Mouse (Mus musculus): Measurements from ENCODE around the gene Sema5b. TPM values are rescaled to one million over a fixed set of nuclear protein-coding genes. Genes with fewer than 3 reads are reported as not detected.
A peak's percentile ranks its signal among the peaks of the same experiment; 100 is the strongest.

The Sema5b gene
- total RNA-seq, 2 experiments from 2014 or later, result 15.5 to 18.8 TPM

DNA sequence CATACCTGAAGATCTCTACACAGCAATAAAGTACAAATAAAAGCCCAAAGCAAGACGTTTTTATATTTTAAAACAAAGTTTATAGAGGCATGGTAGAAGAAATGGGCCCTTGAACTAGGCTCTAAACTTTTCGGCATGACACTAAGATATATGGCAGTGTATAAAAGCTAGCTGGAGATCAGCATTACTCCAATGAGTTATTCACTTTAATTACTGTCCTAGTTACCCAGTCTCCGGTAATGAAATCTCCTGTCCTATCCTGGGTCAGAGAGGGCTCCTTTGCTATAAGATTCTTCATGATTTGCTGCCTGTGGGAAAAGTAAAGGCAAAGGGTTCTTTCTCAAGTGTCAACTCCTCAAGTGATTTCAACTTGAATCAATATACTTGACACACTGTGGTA is 98.6 kb downstream of the Sema5b start:
- no peak for DNase-seq

DNA sequence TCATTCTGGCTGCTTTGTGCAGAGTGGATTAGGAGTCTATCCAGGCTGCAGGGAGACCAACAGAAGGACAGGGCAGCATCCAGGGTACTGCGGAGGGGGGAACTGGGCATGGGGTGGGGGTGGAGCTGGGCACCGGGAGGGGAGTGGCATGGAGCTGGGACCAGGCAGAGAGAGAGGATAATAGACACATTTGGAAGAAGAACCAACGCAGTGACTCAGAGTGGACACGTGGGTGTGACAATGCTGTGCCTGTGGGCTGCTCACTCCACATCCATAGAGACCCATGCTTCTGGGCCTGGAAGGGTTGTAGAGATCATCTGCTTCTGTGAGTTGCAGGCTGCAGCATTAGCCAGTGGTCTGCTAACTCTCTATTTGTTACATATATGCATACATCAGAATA is 107.9 kb downstream of the Sema5b start:
- DNase-seq, result no peak

- DNase-seq, result no peak
These were observed 111.3 kb downstream of the Sema5b start for GRCm38 (mm10) chr16:35652206-35652605.

DNA sequence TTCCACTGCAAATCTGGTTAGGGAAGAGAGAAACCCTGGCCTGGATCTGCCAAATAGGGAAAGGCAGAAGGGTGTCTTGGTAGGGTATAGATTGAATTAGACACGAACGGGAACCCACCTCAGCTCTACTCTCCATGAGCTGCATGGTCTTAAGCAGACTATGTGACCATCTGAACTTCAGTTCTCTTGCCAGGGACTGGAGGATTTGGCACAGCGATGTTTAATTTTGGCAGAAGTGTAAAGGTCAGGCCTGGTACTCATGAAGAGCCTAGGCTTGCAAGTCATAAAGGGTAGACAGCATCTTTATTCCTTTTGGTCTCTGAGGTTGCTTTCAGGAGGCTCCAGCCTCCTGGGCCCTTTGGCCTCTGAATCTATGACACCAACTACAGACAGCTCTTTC is 111.8 kb downstream of the Sema5b start:
- no peak for DNase-seq

- DNase-seq, result no peak
These were observed 113.0 kb downstream of the Sema5b start for GRCm38 (mm10) chr16:35653951-35654350.

GRCm38 (mm10) chr16:35660222-35660621 is 119.3 kb downstream of the Sema5b start:
- DNase-seq, result no peak

- DNase-seq, result no peak
These were observed 123.0 kb downstream of the Sema5b start for GRCm38 (mm10) chr16:35663831-35664414.

GRCm38 (mm10) chr16:35664847-35665246 is 123.9 kb downstream of the Sema5b start:
- no peak for DNase-seq

DNA sequence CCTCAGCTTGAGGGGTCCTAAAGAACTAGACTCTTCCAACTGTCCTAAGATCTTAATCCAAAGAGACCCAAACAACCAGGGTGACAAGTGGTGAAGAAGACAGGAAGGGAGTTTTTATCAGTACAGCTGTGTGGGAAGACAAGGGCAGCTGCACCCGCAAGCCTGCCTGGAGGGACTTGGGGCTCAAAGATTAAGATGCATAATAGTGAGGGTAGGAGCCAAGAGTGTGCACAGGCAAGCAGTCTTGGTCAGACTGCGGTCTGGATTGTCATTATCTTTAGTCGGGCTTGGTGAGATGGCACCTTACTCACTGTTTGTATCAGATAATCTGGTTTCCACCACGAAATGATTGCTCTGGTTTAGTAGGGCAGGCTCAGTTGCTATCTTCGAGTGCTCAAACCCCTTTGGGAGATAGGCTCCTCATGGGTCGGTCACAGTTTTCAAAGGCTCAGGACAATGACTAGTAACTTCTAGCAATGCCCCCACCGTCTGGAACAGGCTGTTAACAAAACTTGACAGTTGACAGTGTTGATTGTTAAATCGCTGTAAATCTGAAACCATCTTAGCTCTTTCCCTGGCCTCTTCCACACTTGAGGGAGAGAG is 136.7 kb downstream of the Sema5b start:
- no peak for DNase-seq

- no peak for DNase-seq
These were observed 137.5 kb downstream of the Sema5b start for GRCm38 (mm10) chr16:35678476-35678875.

GRCm38 (mm10) chr16:35681327-35682108 is 140.6 kb downstream of the Sema5b start:
- DNase-seq, result no peak

- DNase-seq, result no peak
These were observed 144.1 kb downstream of the Sema5b start for GRCm38 (mm10) chr16:35685027-35685426.

DNA sequence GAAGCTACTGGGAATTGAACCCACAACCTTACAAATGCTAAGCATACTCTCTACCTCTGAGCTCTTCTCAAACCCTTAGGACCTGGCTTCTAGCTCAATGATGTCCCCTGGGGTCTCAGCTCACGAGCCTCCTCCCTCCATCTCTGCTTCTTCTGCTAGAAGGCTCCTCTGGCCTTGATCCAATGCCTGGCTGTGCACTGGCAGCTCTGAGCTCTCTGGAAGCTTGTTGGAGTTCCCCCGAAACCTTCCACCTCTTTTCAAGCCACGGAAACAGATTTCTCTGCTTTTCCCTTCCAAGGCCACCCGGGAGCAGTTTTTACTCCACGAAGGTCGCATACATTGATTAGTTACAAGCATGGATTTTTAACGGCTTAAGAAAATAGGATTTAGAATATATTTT is 145.5 kb downstream of the Sema5b start:
- DNase-seq, result no peak

DNA sequence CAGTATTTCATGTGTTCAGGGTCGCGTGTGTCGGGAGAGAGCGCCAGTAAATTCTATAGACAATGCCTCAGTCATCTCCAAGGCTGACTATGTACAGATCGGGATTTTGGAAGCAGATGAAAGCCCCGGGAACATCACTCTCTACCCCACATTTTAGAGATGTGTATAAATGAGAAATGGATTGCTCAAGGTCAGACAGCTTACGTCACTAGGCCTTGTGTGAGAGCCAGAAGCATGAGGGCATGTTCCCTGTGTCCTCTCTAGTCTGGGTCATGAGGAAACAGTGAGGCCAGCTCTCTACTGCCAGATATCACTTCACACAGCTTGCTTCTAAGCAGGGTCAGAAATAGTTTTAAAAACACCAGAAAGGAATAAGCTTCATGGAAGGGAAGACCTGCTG is 150.7 kb downstream of the Sema5b start:
- no peak for DNase-seq

DNA sequence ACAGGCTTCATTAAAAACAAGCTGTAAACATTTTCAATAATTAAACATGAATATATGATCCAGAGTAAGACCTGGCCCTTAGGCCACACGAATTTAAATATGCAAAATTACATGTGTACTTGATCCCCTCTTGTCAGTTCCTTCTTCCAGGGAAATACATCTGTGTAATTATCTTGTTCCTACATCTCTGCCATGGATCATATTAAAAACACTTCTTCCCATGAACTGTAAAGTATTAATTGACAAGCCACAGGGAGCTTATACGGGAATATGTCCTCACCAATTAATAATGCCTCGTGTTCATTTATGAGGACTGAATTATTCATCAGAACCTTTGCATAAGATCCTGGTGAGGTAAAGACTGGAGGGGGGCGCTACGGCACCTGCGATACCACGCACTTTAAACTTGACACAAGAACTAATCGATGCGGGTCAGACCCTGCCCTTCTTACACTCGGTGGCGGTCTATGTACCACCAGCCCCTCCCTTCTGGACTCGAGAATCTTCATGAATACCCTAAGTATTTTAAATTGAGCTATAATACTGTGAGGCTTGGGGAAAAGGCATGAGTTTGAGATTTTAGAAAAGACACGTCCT is 153.4 kb downstream of the Sema5b start:
- DNase-seq, result no peak

- no peak for DNase-seq
These were observed 155.2 kb downstream of the Sema5b start for GRCm38 (mm10) chr16:35696103-35696502.

DNA sequence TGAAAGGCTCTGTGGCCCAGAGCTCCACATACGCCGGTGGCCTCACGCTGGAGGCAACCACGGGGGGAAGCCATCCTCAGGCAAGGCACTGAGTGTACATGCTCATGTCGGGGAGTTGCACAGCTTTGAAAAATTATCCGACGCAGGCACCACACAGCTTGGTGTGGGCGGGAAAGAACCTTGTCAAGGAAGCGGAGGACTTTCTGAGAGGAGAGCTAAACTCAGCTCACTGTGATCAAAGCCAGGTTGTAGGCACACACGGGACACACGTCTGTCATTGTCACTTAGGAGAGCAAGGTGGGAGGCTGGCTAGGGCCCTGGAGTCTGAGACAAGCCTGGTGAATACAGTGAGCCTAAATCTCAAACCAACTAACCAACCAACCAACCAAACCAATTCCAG is 160.9 kb downstream of the Sema5b start:
- DNase-seq, result peak; percentile 35 to 36

- DNase-seq, result no peak
These were observed 163.1 kb downstream of the Sema5b start for GRCm38 (mm10) chr16:35703763-35704679.

DNA sequence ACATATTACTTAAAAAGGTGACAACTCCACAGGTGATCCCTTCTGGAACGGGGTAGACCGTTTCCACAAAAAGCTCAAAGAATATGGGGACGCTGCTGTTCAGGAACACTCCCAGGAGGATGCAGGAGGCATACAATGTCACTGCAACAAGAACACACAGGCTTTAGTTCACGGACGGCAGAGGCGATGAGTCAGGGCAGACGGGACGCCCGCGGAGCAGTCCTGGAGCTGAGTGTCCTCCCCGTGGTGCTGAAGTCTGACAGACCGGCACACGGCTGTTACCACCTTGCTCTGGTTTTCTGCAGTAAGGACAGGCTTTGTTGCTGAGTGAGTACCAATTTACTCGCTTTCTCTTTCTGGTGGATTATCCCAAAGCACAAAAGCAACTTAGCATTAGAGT is 163.9 kb downstream of the Sema5b start:
- DNase-seq, result no peak

GRCm38 (mm10) chr16:35707004-35707403 is 166.1 kb downstream of the Sema5b start:
- DNase-seq, result no peak

GRCm38 (mm10) chr16:35711004-35711403 is 170.1 kb downstream of the Sema5b start:
- DNase-seq, result peak in 1 of 2 experiments; percentile 13

DNA sequence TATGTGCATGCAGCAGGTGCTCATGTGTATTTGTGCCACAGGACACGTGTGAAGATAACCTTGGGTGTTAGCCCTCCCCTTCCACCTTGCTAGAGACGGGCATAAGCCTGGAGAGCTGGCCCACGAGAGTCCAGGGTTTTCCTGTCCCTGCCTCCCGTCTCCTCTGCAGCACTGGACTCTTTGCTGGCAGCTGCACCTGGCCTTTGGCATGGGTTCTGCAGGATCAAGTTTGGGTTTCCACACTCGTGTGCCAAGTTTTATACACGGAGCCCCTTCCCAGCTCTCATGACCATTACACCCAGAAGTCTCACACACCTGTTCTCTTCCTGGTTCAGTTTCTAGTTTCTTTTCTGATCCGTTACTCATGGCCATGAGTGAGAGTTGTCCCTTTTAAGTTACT is 172.7 kb downstream of the Sema5b start:
- DNase-seq, result no peak
